Mouse (Mus musculus): Measurements from ENCODE around the gene Pi4kb. TPM values are rescaled to one million over a fixed set of nuclear protein-coding genes. Genes with fewer than 3 reads are reported as not detected.

Gene Pi4kb
- polyA plus RNA-seq, 1 experiment from 2014 or later = 22.2 TPM

GRCm38 (mm10) chr3:94972552-94972951 lies 2.0 kb upstream of the Pi4kb start:
- no peak for DNase-seq (ENCODE audit: low spot score)
- 92% methylated on average over 3 of the region's 3 CpGs for WGBS

DNA sequence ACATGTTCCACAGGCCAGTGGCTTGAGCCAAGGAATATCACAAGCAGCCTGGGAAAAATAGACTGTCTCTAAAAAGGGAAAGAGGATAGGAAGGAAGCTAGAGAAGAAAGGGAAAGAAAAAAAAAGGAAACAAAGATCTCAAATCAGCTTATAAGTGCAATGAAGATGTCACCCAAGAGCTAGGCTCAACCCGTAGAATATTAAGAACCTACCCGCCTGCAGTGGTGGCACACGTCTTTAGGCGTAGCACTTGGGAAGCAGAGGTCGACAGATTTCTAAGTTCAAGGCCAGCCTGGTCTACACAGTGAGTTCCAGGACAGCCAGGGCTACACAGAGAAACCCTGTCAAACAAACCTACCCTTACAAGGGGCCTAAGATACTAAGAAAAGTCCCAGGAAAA lies 911 bp upstream of the Pi4kb start:
- Histone ChIP-seq H3K9me3 (replicated peaks) (no peaks in the 10 kb centered on the region), H3K27me3 (ENCODE audit: low read depth, poor library complexity, severe bottlenecking) (no peaks in the 10 kb centered on the region), H3K4me1 (peaks cover 11% of the 10 kb centered on the region), H3K36me3 (peaks cover 18% of the 10 kb centered on the region), H3K4me3 (peak overlapping the region; percentile 91), H3K27ac (peak overlapping the region; percentile 96; the same call in 1 of the 2 replicates)
- no peak for DNase-seq (ENCODE audit: low spot score)
- 88% methylated on average over 5 of the region's 5 CpGs for WGBS

More at GRCm38 (mm10) chr3:94972552-94972951, 2.0 kb upstream of the Pi4kb start:
- Histone ChIP-seq H3K4me3 (no peak overlapping the region), H3K27me3 (ENCODE audit: low read depth, poor library complexity, severe bottlenecking) (no peaks in the 10 kb centered on the region), H3K27ac (no peak overlapping the region), H3K36me3 (peaks cover 8% of the 10 kb centered on the region), H3K9me3 (replicated peaks) (no peaks in the 10 kb centered on the region), H3K4me1 (peaks cover 11% of the 10 kb centered on the region)

GRCm38 (mm10) chr3:94974026-94974527 lies 454 bp upstream of the Pi4kb start:
- WGBS = 24% methylated on average over 9 of the region's 9 CpGs
- no peaks in the 10 kb centered on the region for H3K27me3 ChIP-seq (ENCODE audit: low read depth, poor library complexity, severe bottlenecking)
- peaks cover 11% of the 10 kb centered on the region for H3K4me1 ChIP-seq
- peaks cover 18% of the 10 kb centered on the region for H3K36me3 ChIP-seq
- peak overlapping the region; percentile 91 for H3K4me3 ChIP-seq
- no peak for DNase-seq (ENCODE audit: low spot score)
- peak overlapping the region; percentile 96 for H3K27ac ChIP-seq
- no peaks in the 10 kb centered on the region for H3K9me3 ChIP-seq (replicated peaks)

DNA sequence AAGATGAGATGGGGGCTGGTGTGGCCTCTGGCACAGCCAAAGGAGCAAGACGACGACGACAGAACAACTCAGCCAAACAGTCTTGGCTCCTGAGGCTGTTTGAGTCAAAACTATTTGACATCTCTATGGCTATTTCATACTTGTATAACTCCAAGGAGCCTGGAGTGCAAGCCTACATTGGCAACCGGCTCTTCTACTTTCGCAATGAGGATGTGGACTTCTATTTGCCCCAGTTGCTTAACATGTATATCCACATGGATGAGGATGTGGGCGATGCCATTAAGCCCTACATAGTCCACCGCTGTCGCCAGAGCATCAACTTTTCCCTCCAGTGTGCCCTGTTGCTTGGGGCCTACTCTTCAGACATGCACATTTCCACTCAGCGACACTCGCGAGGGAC lies 9.8 kb downstream of the Pi4kb start:
- Histone ChIP-seq H3K9me3 (replicated peaks) (no peaks in the 10 kb centered on the region), H3K27ac (no peak overlapping the region), H3K27me3 (ENCODE audit: low read depth, poor library complexity, severe bottlenecking) (no peaks in the 10 kb centered on the region), H3K4me1 (no peaks in the 10 kb centered on the region), H3K36me3 (peaks cover 86% of the 10 kb centered on the region), H3K4me3 (no peak overlapping the region)
- WGBS = 91% methylated on average over 11 of the region's 11 CpGs
- no peak for DNase-seq (ENCODE audit: low spot score)

- H3K4me1 ChIP-seq = no peaks in the 10 kb centered on the region
- no peaks in the 10 kb centered on the region for H3K27me3 ChIP-seq (ENCODE audit: low read depth, poor library complexity, severe bottlenecking)
- H3K27ac ChIP-seq = no peak overlapping the region
- no peaks in the 10 kb centered on the region for H3K9me3 ChIP-seq (replicated peaks)
- H3K36me3 ChIP-seq = peaks cover 91% of the 10 kb centered on the region
- WGBS = 97% methylated on average over 2 of the region's 2 CpGs
- DNase-seq (ENCODE audit: low spot score) = no peak
- no peak overlapping the region for H3K4me3 ChIP-seq
These were observed 11.0 kb downstream of the Pi4kb start for GRCm38 (mm10) chr3:94985513-94985912.

- no peaks in the 10 kb centered on the region for H3K27me3 ChIP-seq (ENCODE audit: low read depth, poor library complexity, severe bottlenecking)
- H3K4me1 ChIP-seq = no peaks in the 10 kb centered on the region
- H3K36me3 ChIP-seq = peaks cover 85% of the 10 kb centered on the region
- no peak for DNase-seq (ENCODE audit: low spot score)
- no peaks in the 10 kb centered on the region for H3K9me3 ChIP-seq (replicated peaks)
- H3K4me3 ChIP-seq = no peak overlapping the region
- no peak overlapping the region for H3K27ac ChIP-seq
These were observed 13.0 kb downstream of the Pi4kb start for GRCm38 (mm10) chr3:94987578-94987977.

DNA sequence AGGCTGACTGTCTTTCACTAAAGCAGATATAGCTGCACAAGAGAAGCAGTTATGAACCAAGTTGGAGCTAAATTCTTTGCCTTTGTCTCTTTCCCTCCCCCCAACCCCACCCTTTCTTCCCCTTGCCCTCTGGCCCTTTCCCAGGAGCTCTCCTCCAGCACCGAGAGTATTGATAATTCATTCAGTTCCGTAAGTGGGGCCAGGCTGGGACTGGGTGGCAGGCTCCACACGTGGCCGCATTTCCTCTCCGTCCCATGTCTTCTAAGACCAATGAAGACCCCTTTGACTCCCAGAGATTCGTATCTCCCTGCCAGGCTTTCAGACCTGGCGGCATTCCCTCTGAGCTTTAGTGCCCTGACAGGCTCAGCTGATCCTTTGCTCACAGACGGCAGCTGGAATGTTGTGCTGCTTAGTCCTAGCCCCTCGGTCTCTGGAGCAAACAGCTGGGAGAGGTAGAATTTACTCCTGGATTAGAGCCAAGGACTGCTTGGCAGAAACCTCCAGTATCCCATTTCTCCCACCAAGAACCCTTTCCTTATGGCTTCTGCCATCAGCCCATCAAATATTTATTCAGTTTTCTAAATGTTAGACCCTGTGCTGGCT lies 14.7 kb downstream of the Pi4kb start:
- Histone ChIP-seq H3K36me3 (peaks cover 88% of the 10 kb centered on the region), H3K9me3 (replicated peaks) (no peaks in the 10 kb centered on the region), H3K27me3 (ENCODE audit: low read depth, poor library complexity, severe bottlenecking) (no peaks in the 10 kb centered on the region), H3K4me3 (no peak overlapping the region), H3K4me1 (no peaks in the 10 kb centered on the region), H3K27ac (no peak overlapping the region)
- WGBS = 58% methylated on average over 9 of the region's 9 CpGs
- DNase-seq (ENCODE audit: low spot score) = no peak

DNA sequence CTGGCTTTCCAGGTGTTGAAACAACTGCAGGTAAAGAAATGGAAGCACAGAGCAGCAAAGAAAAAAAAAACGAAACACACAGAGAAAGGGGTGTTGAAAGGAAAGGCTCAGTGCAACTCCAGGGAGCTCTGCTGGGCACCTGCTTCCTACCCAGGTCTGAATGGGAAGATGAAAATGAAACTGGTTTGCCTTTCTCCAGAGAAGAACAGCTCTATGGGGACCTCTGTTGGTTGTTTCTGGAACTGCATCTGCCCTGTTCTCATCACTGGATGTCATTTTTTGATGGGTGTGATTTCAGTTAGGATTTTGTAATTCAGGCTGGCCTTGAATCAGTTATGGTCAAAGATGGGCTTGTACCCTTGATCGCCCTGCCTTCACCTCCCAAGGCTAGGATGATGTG lies 22.4 kb downstream of the Pi4kb start:
- Histone ChIP-seq H3K9me3 (replicated peaks) (no peaks in the 10 kb centered on the region), H3K36me3 (peaks cover 100% of the 10 kb centered on the region), H3K4me1 (no peaks in the 10 kb centered on the region), H3K27me3 (ENCODE audit: low read depth, poor library complexity, severe bottlenecking) (no peaks in the 10 kb centered on the region), H3K27ac (no peak overlapping the region), H3K4me3 (no peak overlapping the region)
- DNase-seq (ENCODE audit: low spot score) = peak; percentile 84
- WGBS = 37% methylated on average over 2 of the region's 2 CpGs

- Histone ChIP-seq H3K36me3 (peaks cover 100% of the 10 kb centered on the region), H3K4me3 (no peak overlapping the region), H3K27me3 (ENCODE audit: low read depth, poor library complexity, severe bottlenecking) (no peaks in the 10 kb centered on the region), H3K9me3 (replicated peaks) (no peaks in the 10 kb centered on the region), H3K4me1 (0 out of 2 replicates have a peak, but pooled peaks cover under 1% of the 10 kb centered on the region), H3K27ac (no peak overlapping the region)
- DNase-seq (ENCODE audit: low spot score) = no peak
- WGBS = 89% methylated on average over 4 of the region's 4 CpGs
These were observed 28.0 kb downstream of the Pi4kb start for GRCm38 (mm10) chr3:95002569-95002968.

GRCm38 (mm10) chr3:95003273-95003672 lies 28.7 kb downstream of the Pi4kb start:
- Histone ChIP-seq H3K9me3 (replicated peaks) (no peaks in the 10 kb centered on the region), H3K27ac (no peak overlapping the region), H3K27me3 (ENCODE audit: low read depth, poor library complexity, severe bottlenecking) (no peaks in the 10 kb centered on the region), H3K36me3 (peaks cover 100% of the 10 kb centered on the region), H3K4me1 (0 out of 2 replicates have a peak, but pooled peaks cover 3% of the 10 kb centered on the region), H3K4me3 (no peak overlapping the region)
- no peak for DNase-seq (ENCODE audit: low spot score)

DNA sequence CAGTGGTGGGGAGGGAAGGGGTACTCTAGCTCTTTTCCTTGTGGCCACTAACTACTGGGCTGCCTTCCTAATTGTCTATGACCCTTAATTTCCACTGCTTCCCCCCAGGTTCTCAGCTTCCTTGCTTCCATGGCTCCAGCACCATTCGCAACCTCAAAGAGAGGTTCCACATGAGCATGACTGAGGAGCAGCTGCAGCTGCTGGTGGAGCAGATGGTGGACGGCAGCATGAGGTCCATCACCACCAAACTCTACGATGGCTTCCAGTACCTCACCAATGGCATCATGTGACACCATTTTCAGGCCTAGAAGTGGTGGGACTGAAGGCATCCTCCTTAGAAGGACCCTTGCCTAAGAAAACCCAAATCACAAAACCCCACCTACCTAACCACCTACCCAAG lies 31.1 kb downstream of the Pi4kb start:
- Histone ChIP-seq H3K36me3 (peaks cover 100% of the 10 kb centered on the region), H3K9me3 (replicated peaks) (no peaks in the 10 kb centered on the region), H3K4me3 (no peak overlapping the region), H3K4me1 (0 out of 2 replicates have a peak, but pooled peaks cover 3% of the 10 kb centered on the region), H3K27me3 (ENCODE audit: low read depth, poor library complexity, severe bottlenecking) (no peaks in the 10 kb centered on the region), H3K27ac (no peak overlapping the region)
- no peak for DNase-seq (ENCODE audit: low spot score)
- 90% methylated on average over 3 of the region's 3 CpGs for WGBS

GRCm38 (mm10) chr3:95007706-95008105 lies 33.2 kb downstream of the Pi4kb start:
- WGBS = 91% methylated on average over 9 of the region's 9 CpGs

GRCm38 (mm10) chr3:95010396-95010795 lies 35.9 kb downstream of the Pi4kb start:
- no peak for DNase-seq (ENCODE audit: low spot score)
- WGBS = 90% methylated on average over 7 of the region's 7 CpGs
- Histone ChIP-seq H3K36me3 (peaks cover 79% of the 10 kb centered on the region), H3K9me3 (replicated peaks) (no peaks in the 10 kb centered on the region), H3K4me1 (peaks cover 25% of the 10 kb centered on the region), H3K27ac (no peak overlapping the region), H3K27me3 (ENCODE audit: low read depth, poor library complexity, severe bottlenecking) (no peaks in the 10 kb centered on the region), H3K4me3 (no peak overlapping the region)

More at GRCm38 (mm10) chr3:95007706-95008105, 33.2 kb downstream of the Pi4kb start:
- peaks cover 100% of the 10 kb centered on the region for H3K36me3 ChIP-seq
- DNase-seq (ENCODE audit: low spot score) = no peak
- H3K4me1 ChIP-seq = peaks cover 3% of the 10 kb centered on the region; the same call in 1 of the 2 replicates
- no peak overlapping the region for H3K27ac ChIP-seq
- H3K4me3 ChIP-seq = no peak overlapping the region
- no peaks in the 10 kb centered on the region for H3K9me3 ChIP-seq (replicated peaks)
- H3K27me3 ChIP-seq (ENCODE audit: low read depth, poor library complexity, severe bottlenecking) = no peaks in the 10 kb centered on the region

DNA sequence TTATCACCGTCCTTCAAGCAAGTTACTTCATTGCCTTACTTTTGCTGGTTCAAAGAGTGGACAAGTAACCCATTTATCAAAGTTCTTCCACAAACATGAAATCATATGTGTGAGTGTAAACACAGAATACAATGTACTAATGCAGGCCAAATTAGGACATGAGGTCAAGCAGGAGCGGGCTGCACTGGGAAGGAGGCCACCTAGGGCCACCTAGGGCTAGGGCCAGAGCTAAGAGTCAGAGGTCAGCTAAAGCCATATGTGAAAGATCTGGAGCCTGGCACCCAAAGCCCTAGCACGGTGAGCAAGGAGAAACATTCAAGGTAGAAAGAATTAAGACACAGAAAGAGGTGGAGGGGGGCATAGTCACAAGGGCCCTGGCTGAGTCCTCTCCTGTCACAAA lies 38.5 kb downstream of the Pi4kb start:
- H3K9me3 ChIP-seq (replicated peaks) = no peaks in the 10 kb centered on the region
- no peak overlapping the region for H3K27ac ChIP-seq
- H3K27me3 ChIP-seq (ENCODE audit: low read depth, poor library complexity, severe bottlenecking) = no peaks in the 10 kb centered on the region
- DNase-seq (ENCODE audit: low spot score) = no peak
- WGBS = 76% methylated on average over 3 of the region's 3 CpGs
- H3K4me1 ChIP-seq = peaks cover 33% of the 10 kb centered on the region
- H3K36me3 ChIP-seq = peaks cover 53% of the 10 kb centered on the region
- H3K4me3 ChIP-seq = peak overlapping the region; percentile 85
